Mouse (Mus musculus) midbrain, embryonic 15.5 days (tissue): Measurements from ENCODE around the gene Ccdc97. TPM values are rescaled to one million over a fixed set of nuclear protein-coding genes. Genes with fewer than 3 reads are reported as not detected.
A peak's percentile ranks its signal among the peaks of the same experiment; 100 is the strongest.

Source experiments
- ATAC-seq: fragments of 200-750 bp; cut with Nextera tagmentation; replicated peaks from 2 replicates; pipeline ENCODE4 v1.8.0; 2017; ENCODE audit warnings: moderate TSS enrichment
- H3K27ac ChIP-seq: fragments of 300-500 bp; sonication (generic); 2 replicates; pipeline ENCODE4 v1.5.1; 2015; ENCODE audit warnings: mild to moderate bottlenecking, inconsistent platforms
- H3K27me3 ChIP-seq: fragments of 300-500 bp; sonication (generic); replicated peaks from 2 replicates; pipeline ENCODE4 v1.6.1; 2015; ENCODE audit warnings: inconsistent platforms
- H3K36me3 ChIP-seq: fragments of 300-500 bp; sonication (generic); replicated peaks from 2 replicates; pipeline ENCODE4 v1.6.1; 2015; ENCODE audit warnings: inconsistent platforms
- H3K4me1 ChIP-seq: fragments of 300-500 bp; sonication (generic); 2 replicates; pipeline ENCODE4 v1.6.1; 2015; ENCODE audit warnings: inconsistent platforms
- H3K4me2 ChIP-seq: fragments of 300-500 bp; sonication (generic); 2 replicates; pipeline ENCODE4 v1.6.1; 2015; ENCODE audit warnings: inconsistent platforms, mild to moderate bottlenecking, moderate library complexity
- H3K4me3 ChIP-seq: fragments of 300-500 bp; sonication (generic); 2 replicates; pipeline ENCODE4 v1.5.1; 2015; ENCODE audit warnings: mild to moderate bottlenecking, inconsistent platforms
- H3K9ac ChIP-seq: fragments of 300-500 bp; sonication (generic); 2 replicates; pipeline ENCODE4 v1.6.1; 2015; ENCODE audit warnings: mild to moderate bottlenecking, inconsistent platforms
- H3K9me3 ChIP-seq: fragments of 300-500 bp; sonication (generic); 2 replicates; pipeline ENCODE4 v1.6.1; 2016; ENCODE audit warnings: inconsistent platforms
- WGBS: fragments of 180-500 bp; shearing (Covaris S2); methylation state at CpG from one replicate; pipeline ENCODE4 v1.1.7; 2015; ENCODE audit warnings: mixed read lengths; 5-methylcytosine and 5-hydroxymethylcytosine counted together
- polyA plus RNA-seq: library from polyadenylated mRNA; unstranded; fragments of >200 nt; fragmentation: Nextera tagmentation; extraction: Ambion mirVana; gene quantifications from 2 replicates; pipeline ENCODE4 v1.2.1, GENCODE M21; 2015

Ccdc97 gene
- 39.5 and 40.2 TPM in 2 replicates for polyA plus RNA-seq

DNA sequence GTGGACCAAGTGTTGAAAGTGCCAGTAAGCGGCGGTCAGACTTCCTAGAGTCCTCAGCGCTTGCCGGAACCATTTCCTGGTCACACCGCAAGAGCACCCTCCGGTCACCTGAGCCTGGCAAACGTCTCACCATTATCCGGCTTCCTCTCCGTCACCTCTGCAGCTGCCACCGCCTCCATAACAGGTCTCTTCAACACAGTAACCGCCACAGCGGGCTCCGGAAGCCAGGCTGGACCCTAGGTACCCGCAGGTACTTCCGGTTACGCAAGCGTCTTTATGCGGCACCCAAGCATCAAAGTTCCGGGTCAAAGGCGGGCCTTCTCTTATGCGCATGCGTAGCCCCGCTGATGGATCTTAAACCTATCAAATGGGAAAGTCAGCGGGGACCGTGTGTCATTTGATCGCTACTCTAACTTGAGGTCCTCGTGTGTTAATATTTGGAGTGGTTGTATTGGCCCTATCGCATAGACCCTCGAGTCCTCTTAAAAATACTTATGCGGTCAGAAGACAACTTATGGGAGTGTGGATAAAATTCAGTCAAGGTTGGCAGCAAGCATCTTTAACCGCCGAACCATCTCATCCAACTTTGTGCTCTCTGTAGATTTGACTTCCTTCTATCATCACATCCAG lies at the start of gene Ccdc97:
Ccdc97 (minus strand) TSS at position 301 of the 630 bp plus-strand sequence.
- Histone ChIP-seq H3K9me3 (no peaks in the 10 kb centered on the region), H3K9ac (peak within 1 kb of the TSS; percentile 61), H3K36me3 (peaks cover 50% of the 10 kb centered on the region), H3K4me3 (peak within 1 kb of the TSS; percentile 76), H3K4me1 (peaks cover 23% of the 10 kb centered on the region), H3K4me2 (peak within 1 kb of the TSS; percentile 72), H3K27ac (peak within 1 kb of the TSS; percentile 83), H3K27me3 (no peaks in the 10 kb centered on the region)
- WGBS = 5% methylated on average over 32 of the region's 32 CpGs
- peak; percentile 89 for ATAC-seq

- ATAC-seq = no peak
- H3K4me3 ChIP-seq = no peak overlapping the region
- H3K27ac ChIP-seq = no peak overlapping the region
- no peaks in the 10 kb centered on the region for H3K4me1 ChIP-seq
- H3K9me3 ChIP-seq = no peaks in the 10 kb centered on the region
- no peaks in the 10 kb centered on the region for H3K27me3 ChIP-seq
- H3K9ac ChIP-seq = no peak overlapping the region
- 89% methylated on average over 5 of the region's 5 CpGs for WGBS
- no peaks in the 10 kb centered on the region for H3K36me3 ChIP-seq
- H3K4me2 ChIP-seq = no peak overlapping the region
Observed at GRCm38 (mm10) chr7:25768229-25768628, 49.3 kb upstream of the Ccdc97 start.

GRCm38 (mm10) chr7:25766108-25766507 lies 47.2 kb upstream of the Ccdc97 start:
- no peak overlapping the region for H3K27ac ChIP-seq
- no peaks in the 10 kb centered on the region for H3K36me3 ChIP-seq
- H3K27me3 ChIP-seq = no peaks in the 10 kb centered on the region
- 89% methylated on average over 6 of the region's 6 CpGs for WGBS
- H3K4me1 ChIP-seq = no peaks in the 10 kb centered on the region
- no peaks in the 10 kb centered on the region for H3K9me3 ChIP-seq
- no peak for ATAC-seq
- no peak overlapping the region for H3K4me3 ChIP-seq
- no peak overlapping the region for H3K9ac ChIP-seq
- H3K4me2 ChIP-seq = no peak overlapping the region

DNA sequence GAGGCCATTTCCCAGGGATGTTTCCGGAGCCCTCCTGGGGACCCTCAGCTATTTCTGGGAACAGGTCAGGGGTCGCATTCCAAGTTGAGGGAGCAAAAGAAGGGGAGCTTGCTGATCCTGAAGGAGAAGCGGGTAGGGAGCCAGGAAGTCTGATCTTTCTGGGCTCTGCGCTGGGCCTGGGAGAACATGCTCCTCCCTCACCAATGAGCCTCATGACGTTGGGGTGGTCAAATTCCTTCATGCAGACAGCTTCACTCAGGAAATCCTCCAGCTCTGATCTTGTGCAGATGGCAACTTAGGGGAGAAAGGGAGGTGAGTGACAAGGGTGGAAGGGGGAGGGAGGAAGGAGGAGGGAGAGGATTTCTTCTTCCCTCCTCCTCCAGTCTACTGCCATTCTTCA lies 45.3 kb upstream of the Ccdc97 start:
- H3K4me2 ChIP-seq = no peak overlapping the region
- H3K27me3 ChIP-seq = no peaks in the 10 kb centered on the region
- ATAC-seq = no peak
- no peaks in the 10 kb centered on the region for H3K9me3 ChIP-seq
- 60% methylated on average over 5 of the region's 5 CpGs for WGBS
- no peak overlapping the region for H3K9ac ChIP-seq
- no peaks in the 10 kb centered on the region for H3K4me1 ChIP-seq
- H3K4me3 ChIP-seq = no peak overlapping the region
- H3K27ac ChIP-seq = no peak overlapping the region
- H3K36me3 ChIP-seq = no peaks in the 10 kb centered on the region

DNA sequence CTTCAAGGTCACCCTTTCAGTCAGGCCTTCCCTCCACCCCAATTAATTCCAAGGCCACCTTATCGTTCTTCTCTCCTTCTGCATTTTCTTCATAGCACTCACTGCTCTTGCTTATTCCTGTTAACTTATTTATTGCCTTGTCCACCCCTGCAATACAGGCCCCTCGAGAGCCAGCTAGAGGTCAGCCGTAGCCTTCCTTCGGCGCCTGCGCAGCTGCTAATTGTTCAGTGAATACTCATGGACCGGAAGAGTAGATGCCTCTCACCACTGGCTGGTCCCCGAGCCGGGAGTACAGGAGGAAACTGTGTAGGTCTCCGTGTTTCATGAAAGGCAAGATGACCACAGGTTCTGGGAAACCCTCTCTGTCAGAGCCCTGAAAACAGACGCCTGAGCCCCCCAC lies 44.8 kb upstream of the Ccdc97 start:
- Histone ChIP-seq H3K36me3 (no peaks in the 10 kb centered on the region), H3K9ac (no peak overlapping the region), H3K4me3 (no peak overlapping the region), H3K9me3 (no peaks in the 10 kb centered on the region), H3K4me2 (no peak overlapping the region), H3K4me1 (no peaks in the 10 kb centered on the region), H3K27ac (no peak overlapping the region), H3K27me3 (no peaks in the 10 kb centered on the region)
- ATAC-seq = no peak
- WGBS = 75% methylated on average over 11 of the region's 11 CpGs

DNA sequence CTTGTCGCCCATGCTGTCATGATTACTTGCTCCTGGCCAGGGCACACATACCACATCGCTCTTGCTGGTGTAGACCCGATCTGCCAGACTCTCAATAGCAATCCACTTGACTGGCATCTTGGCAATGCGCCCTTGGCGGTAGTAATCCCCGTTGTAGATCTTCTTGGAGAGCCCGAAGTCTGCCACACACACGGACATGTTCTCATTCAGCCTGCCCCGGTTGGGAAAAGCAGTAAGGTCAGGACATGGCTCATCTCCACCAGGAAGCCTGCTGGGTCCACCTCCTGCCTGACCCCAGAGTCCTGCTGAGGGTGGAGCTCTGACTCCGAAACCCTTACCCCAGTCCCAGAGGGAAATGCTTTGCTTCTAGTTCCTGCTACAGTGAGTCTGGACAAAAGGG lies 42.5 kb upstream of the Ccdc97 start:
- H3K9ac ChIP-seq = no peak overlapping the region
- H3K4me3 ChIP-seq = no peak overlapping the region
- H3K27me3 ChIP-seq = no peaks in the 10 kb centered on the region
- no peaks in the 10 kb centered on the region for H3K9me3 ChIP-seq
- H3K36me3 ChIP-seq = no peaks in the 10 kb centered on the region
- 73% methylated on average over 10 of the region's 10 CpGs for WGBS
- no peak overlapping the region for H3K27ac ChIP-seq
- no peak overlapping the region for H3K4me2 ChIP-seq
- H3K4me1 ChIP-seq = no peaks in the 10 kb centered on the region
- no peak for ATAC-seq

GRCm38 (mm10) chr7:25756011-25756410 lies 37.1 kb upstream of the Ccdc97 start:
- Histone ChIP-seq H3K9ac (peak overlapping the region; percentile 50), H3K36me3 (no peaks in the 10 kb centered on the region), H3K4me1 (peaks cover 30% of the 10 kb centered on the region), H3K27ac (peak overlapping the region; percentile 97), H3K4me2 (peak overlapping the region; percentile 96), H3K27me3 (no peaks in the 10 kb centered on the region), H3K9me3 (no peaks in the 10 kb centered on the region), H3K4me3 (peak overlapping the region; percentile 83)
- ATAC-seq = peak; percentile 37
- under 1% methylated on average over 18 of the region's 18 CpGs for WGBS

- peak overlapping the region; percentile 97 for H3K27ac ChIP-seq
- H3K9ac ChIP-seq = peak overlapping the region; percentile 50
- peak overlapping the region; percentile 83 for H3K4me3 ChIP-seq
- H3K27me3 ChIP-seq = no peaks in the 10 kb centered on the region
- H3K9me3 ChIP-seq = no peaks in the 10 kb centered on the region
- H3K36me3 ChIP-seq = peaks cover 3% of the 10 kb centered on the region; the same call in 1 of the 2 replicates
- WGBS = under 1% methylated on average over 15 of the region's 15 CpGs
- H3K4me1 ChIP-seq = peaks cover 31% of the 10 kb centered on the region
- peak overlapping the region; percentile 96 for H3K4me2 ChIP-seq
- ATAC-seq = peak; percentile 62
Observed at GRCm38 (mm10) chr7:25755468-25755833, 36.6 kb upstream of the Ccdc97 start.

GRCm38 (mm10) chr7:25754738-25755467 lies 36.0 kb upstream of the Ccdc97 start, which contains the start of gene Hnrnpul1:
Gene Hnrnpul1 (minus strand): TSS chr7:25754757.
- Histone ChIP-seq H3K27me3 (no peaks in the 10 kb centered on the region), H3K4me1 (peaks cover 31% of the 10 kb centered on the region), H3K36me3 (peaks cover 6% of the 10 kb centered on the region; the same call in 1 of the 2 replicates), H3K27ac (peak within 1 kb of the TSS; percentile 97), H3K9me3 (no peaks in the 10 kb centered on the region), H3K4me2 (peak within 1 kb of the TSS; percentile 96), H3K9ac (peak within 1 kb of the TSS; percentile 87), H3K4me3 (peak within 1 kb of the TSS; percentile 83)
- peak; percentile 96 for ATAC-seq
- under 1% methylated on average over 55 of the region's 55 CpGs for WGBS

GRCm38 (mm10) chr7:25754439-25754737 lies 35.5 kb upstream of the Ccdc97 start:
- ATAC-seq = no peak; the same call in none of the 2 replicates
- Histone ChIP-seq H3K27me3 (no peaks in the 10 kb centered on the region), H3K9me3 (no peaks in the 10 kb centered on the region), H3K27ac (peak overlapping the region; percentile 97), H3K4me1 (peaks cover 31% of the 10 kb centered on the region), H3K4me3 (peak overlapping the region; percentile 83), H3K36me3 (peaks cover 9% of the 10 kb centered on the region; the same call in 1 of the 2 replicates), H3K9ac (peak overlapping the region; percentile 87), H3K4me2 (peak overlapping the region; percentile 96)
- WGBS = 0% methylated on average over 27 of the region's 30 CpGs

DNA sequence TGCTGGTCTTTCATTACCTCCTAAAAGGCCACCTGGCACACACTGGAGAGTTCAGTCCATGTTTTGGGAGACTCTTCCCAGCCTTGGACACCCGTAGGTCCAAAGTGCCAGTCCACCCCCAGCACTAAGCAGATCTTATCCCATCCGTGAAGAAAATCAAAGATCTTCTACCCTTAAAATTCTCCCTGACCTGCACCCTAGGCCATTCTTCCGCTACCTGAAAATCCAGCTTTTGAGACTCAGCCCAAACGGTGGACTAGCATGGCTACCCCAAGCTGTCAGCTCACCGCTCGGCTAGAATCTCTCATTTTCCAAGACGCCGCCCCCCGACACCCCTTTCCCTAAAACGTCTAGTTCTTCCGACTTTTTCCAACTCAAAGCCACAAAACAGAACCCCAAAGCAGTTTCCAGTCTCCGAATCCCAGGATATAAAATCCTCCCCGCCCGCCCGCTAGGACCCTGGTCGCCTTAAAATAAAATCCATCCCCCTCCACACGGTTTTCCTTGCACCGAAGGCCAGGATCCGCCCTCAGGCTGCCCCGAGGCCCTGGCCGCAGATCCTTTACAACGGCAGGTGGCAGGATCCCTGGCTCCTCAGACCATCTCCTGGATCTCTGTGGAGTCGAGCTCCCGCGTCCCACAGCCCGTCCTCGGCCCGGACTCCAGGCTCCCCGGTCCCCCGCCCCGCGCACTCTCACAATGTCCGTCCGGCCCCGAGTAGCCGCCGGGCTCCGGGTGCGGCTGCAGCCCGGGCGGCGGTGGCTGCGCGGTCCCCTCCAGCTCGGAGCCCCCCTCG lies 35.0 kb upstream of the Ccdc97 start:
- H3K27ac ChIP-seq = peak overlapping the region; percentile 97
- ATAC-seq = no peak; the same call in none of the 2 replicates
- WGBS = under 1% methylated on average over 46 of the region's 46 CpGs

DNA sequence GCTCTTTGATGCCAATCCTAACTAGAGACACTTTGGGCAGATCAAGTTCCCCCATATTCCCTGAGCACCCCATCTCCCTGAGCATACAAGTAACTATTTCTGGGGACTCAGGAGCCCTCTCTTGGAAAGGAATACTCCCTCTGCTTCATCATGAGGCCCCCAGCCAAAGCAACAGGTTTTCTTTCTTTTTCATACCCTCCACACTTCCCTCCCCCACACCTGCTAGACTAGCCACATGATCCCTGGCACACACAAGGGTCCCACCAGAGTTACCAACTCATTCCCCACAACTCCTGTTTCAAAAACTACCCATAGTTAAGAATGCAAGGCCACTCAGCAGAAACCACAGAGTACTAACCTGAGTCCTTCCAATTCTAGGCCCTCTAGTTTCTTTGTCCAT lies 34.2 kb upstream of the Ccdc97 start:
- ATAC-seq = no peak
- H3K4me2 ChIP-seq = peak overlapping the region; percentile 96
- H3K9ac ChIP-seq = peak overlapping the region; percentile 87
- peak overlapping the region; percentile 83 for H3K4me3 ChIP-seq
- peaks cover 22% of the 10 kb centered on the region for H3K36me3 ChIP-seq
- H3K4me1 ChIP-seq = peaks cover 31% of the 10 kb centered on the region
- no peaks in the 10 kb centered on the region for H3K9me3 ChIP-seq
- H3K27me3 ChIP-seq = no peaks in the 10 kb centered on the region
- H3K27ac ChIP-seq = no peak overlapping the region

More for the DNA sequence above, 35.0 kb upstream of the Ccdc97 start:
- Histone ChIP-seq H3K27me3 (no peaks in the 10 kb centered on the region), H3K36me3 (peaks cover 14% of the 10 kb centered on the region), H3K9me3 (no peaks in the 10 kb centered on the region), H3K9ac (peak overlapping the region; percentile 87), H3K4me3 (peak overlapping the region; percentile 83), H3K4me2 (peak overlapping the region; percentile 96), H3K4me1 (peaks cover 31% of the 10 kb centered on the region)
